Mouse (Mus musculus) hindbrain, embryonic 16.5 days (tissue): ENCODE measurements around the gene St3gal4. TPM values are rescaled to one million over a fixed set of nuclear protein-coding genes. Genes with fewer than 3 reads are reported as not detected.

Experiments used
- polyA plus RNA-seq: library from polyadenylated mRNA; unstranded; fragments of >200 nt; fragmentation: Nextera tagmentation; extraction: Ambion mirVana; gene quantifications from 2 replicates; pipeline ENCODE4 v1.2.1, GENCODE M21; 2015

Gene St3gal4
- polyA plus RNA-seq, 1 experiment from 2014 or later, result 16.1 TPM

Other genes with a start within 250 kb of the St3gal4 start
- 73.5 and 74.4 TPM in 2 replicates for gene Dcps, start 56.8 kb upstream of the St3gal4 start, polyA plus RNA-seq
- 63.4 and 71.8 TPM in 2 replicates for gene Srpr, start 80.9 kb upstream of the St3gal4 start, polyA plus RNA-seq
- gene Tirap, start 81.0 kb upstream of the St3gal4 start, polyA plus RNA-seq, result 4.5 and 5.8 TPM in 2 replicates
- 48.0 and 51.4 TPM in 2 replicates for gene Foxred1, start 91.8 kb upstream of the St3gal4 start, polyA plus RNA-seq
- 46.6 and 48.5 TPM in 2 replicates for gene Fam118b, start 148.5 kb upstream of the St3gal4 start, polyA plus RNA-seq
- 17.6 and 20.0 TPM in 2 replicates for gene Rpusd4, start 148.6 kb upstream of the St3gal4 start, polyA plus RNA-seq